Mouse (Mus musculus): Measurements from ENCODE around the gene Wnt3a. TPM values are rescaled to one million over a fixed set of nuclear protein-coding genes. Genes with fewer than 3 reads are reported as not detected.
A peak's percentile ranks its signal among the peaks of the same experiment; 100 is the strongest.
"Not testable (repeated sequence)": the region's sequence is repeated elsewhere in the genome, so short reads cannot be mapped to it uniquely, and the experiment has no call there.

Gene Wnt3a
- total RNA-seq, 1 experiment from 2014 or later, result not detected

GRCm38 (mm10) chr11:59232797-59233196, 57.8 kb downstream of the Wnt3a start:
- ATAC-seq (replicated peaks in 1 of 2; ENCODE audit: insufficient read depth in 1 of 2, low FRiP score in 2 of 2, low TSS enrichment in 1 of 2, low read depth in 1 of 2, poor library complexity in 2 of 2, severe bottlenecking in 2 of 2), result no peak

DNA sequence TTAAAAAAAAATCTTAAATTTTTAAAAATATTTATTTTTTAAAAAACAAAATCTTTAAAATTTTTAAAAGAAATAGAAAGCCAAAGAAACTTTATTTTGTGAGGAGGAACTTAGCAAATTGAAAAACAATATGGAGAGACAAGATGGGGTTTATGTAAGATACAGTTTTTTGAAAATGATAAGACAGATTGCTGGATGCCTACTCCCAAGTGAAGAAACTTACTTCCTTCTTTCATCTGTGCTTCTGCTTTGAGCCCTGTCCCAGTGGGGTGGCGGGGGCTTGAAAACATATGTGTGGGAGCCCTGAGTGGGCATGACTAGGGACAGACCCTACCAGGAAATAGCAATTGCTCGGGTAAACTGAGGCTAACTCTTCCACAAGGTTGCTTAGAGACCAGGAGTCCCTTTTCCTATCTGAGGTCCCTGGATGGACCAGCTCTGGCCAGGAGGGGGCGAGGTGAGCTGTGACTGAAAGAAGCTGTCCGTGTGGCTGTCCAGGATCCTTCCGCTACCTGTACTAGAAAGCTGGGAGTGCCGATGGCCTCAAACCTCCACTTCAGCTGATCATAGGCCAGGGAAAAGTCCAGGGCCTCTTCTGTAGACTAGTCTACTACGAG, 60.3 kb downstream of the Wnt3a start:
- ATAC-seq (replicated peaks in 1 of 2; ENCODE audit: insufficient read depth in 1 of 2, low FRiP score in 2 of 2, low TSS enrichment in 1 of 2, low read depth in 1 of 2, poor library complexity in 2 of 2, severe bottlenecking in 2 of 2), result peak; percentile 20 to 47; a peak in 2 of 4 replicates

DNA sequence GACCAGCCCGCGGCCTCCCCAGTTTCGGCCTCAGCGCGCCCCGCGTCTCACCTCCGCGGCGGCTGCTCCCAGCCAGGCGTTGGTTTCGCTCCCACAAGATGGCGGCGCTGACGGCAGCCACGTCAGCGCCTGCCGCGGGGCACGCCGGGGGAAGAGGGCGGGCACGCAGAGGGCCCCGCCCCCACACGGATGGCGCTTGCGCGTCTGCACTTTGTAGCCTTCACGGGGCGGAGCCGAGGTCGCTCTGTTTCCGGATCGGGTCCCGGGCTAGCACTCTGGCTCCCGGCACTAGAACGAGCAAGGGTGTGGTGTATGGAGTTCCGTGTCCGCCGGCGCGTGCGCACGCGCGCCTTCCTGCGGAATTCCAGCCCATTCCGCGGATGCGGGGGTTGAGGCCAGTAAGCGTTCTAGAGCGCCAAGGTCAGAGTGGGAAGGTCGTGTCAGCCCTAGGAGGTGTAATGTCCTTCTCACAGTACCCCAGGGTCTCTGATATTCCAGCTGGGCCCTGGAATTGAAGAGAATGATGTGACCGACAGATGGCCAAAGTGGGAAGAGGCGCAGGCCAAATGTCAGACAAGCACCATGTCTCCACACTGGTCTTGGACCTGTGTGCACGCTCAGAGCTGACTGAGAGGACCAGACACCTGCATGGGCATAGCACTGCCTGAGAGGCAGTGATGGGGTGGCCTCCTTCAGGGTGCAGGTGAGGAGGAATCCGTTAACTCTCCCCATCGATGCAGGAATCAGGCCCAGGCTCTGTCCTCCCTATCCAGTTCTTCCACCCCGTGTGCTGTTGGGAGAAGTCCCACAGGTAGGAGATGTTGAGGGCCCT, 62.2 kb downstream of the Wnt3a start, which contains the start of gene Arf1:
Gene Arf1, minus strand, starts transcription at position 149 of the 832 bp plus-strand sequence.
- peak; percentile 83 to 87 for ATAC-seq (replicated peaks in 1 of 2; ENCODE audit: insufficient read depth in 1 of 2, low FRiP score in 2 of 2, low TSS enrichment in 1 of 2, low read depth in 1 of 2, poor library complexity in 2 of 2, severe bottlenecking in 2 of 2)

DNA sequence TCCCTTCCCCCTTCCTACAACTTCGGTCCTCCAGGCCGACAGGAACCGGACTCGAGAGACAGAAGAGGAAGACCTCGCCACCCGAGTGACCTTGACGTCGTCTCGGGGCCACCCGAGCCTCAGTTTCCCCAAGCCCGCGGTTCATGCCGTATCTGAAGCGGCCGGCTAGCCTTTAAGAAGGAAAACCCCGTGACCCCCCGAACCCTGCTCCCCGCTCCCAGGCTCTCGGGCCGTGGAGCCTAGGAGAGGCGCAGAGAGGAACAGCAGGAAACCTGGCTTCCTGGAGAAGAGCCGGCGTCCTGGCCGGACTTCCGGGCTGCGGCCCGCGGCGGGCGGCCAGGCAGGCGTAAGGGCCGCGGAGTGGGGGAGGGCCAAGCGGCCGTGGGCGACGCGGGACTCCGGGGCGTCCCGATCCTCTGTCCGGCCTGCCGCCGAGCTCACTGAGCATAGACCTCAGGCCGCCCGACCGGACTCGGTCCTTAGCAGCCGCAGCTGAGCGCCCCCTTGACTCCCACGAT, 62.9 kb downstream of the Wnt3a start:
- ATAC-seq (replicated peaks in 1 of 2; ENCODE audit: insufficient read depth in 1 of 2, low FRiP score in 2 of 2, low TSS enrichment in 1 of 2, low read depth in 1 of 2, poor library complexity in 2 of 2, severe bottlenecking in 2 of 2), result peak in 1 of 2 experiments; percentile 4; a peak in 1 of 4 replicates

DNA sequence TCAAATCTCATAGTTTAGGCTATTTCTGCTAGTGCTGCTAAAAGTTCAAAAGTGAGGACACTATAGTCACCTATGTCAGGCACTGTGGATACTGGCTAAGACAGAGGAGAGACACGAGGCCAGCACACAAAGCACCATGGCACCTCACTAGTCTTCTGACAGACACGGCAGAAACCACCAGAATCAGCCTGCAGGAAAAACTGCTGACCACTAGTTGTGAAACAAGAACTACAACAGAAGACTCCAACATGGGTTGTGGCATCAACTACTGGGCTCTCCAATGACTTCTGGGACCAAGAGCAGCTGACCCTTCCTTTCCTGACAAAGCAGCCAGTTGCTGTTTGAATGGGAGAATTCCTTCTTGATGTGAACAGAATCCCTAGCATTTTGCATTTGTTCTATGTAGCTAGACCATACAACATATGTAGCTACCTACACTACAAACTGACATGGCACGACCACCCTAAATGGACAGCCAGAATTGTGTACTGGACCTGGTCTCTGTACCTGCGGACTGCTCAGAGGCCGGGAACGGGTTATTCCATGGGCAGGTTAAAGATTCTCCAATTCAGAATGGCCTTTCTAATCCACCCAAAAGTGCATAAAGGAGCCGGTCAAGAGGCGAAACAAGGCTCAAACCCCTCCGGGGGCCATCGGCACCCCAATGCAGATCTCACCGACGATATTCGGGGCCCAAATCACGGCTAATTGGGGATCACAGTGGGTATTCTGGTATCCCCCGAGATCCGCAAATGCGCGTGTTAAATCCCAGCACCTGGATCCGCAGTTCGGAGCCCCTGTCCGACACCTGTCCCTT, 63.6 kb downstream of the Wnt3a start:
- no peak; a peak in 1 of 4 replicates for ATAC-seq (replicated peaks in 1 of 2; ENCODE audit: insufficient read depth in 1 of 2, low FRiP score in 2 of 2, low TSS enrichment in 1 of 2, low read depth in 1 of 2, poor library complexity in 2 of 2, severe bottlenecking in 2 of 2)

DNA sequence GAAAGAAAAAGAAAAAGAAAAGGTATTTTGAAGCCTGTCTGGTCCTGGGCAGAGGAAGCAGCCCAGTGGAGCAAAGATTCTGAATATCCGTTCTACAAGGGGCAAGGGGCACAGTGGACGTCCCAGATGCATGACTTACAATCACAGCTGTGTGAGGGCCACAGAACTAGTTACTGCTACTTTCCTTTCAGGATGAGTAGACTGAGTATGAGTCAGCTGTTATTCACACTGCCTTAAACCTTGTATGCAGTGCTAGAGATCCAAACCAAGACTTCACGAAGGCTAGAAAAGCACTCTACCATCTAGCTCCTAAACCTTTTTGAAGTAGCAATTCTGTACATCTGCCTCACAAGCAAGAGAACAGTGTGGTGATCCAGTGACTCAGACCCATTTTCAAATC, 64.3 kb downstream of the Wnt3a start:
- ATAC-seq (replicated peaks in 1 of 2; ENCODE audit: insufficient read depth in 1 of 2, low FRiP score in 2 of 2, low TSS enrichment in 1 of 2, low read depth in 1 of 2, poor library complexity in 2 of 2, severe bottlenecking in 2 of 2), result no peak

DNA sequence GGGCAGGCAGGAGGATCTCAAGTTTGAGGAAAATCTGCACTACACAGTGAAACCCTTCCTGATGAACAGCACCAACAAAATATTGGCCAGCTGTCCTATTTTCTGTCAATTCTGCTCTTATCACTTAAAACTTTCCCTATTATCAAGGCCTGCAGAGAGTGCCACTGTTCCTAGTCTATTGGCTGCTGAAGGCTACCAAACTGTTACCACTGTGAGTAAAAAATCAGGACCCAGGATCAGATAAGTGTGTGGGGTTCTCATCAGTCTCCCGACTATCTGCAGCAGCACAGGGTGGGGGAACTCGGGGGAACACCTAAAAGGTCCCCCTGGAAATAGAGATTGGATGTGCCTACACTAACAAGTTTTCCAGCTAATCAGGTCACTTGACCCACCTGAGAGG, 65.4 kb downstream of the Wnt3a start:
- no peak for ATAC-seq (replicated peaks in 1 of 2; ENCODE audit: insufficient read depth in 1 of 2, low FRiP score in 2 of 2, low TSS enrichment in 1 of 2, low read depth in 1 of 2, poor library complexity in 2 of 2, severe bottlenecking in 2 of 2)

DNA sequence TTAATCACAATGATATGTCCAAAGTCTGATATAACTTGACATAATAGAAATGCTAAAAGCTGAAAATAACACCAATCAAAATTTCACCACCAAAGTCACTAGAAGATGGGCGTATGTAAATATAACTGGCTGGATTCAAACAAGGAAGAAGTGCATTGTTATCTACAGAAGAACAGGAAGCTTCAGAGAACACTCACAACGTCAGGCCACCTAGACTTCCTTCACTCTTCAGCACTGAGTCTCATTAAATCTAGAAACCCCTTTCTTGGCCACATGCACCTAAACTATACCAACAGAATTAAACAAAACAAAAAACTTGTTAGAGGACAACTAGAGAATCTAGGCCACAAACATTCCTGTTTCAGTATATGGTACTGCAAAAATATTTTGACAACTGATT, 66.1 kb downstream of the Wnt3a start:
- ATAC-seq (replicated peaks in 1 of 2; ENCODE audit: insufficient read depth in 1 of 2, low FRiP score in 2 of 2, low TSS enrichment in 1 of 2, low read depth in 1 of 2, poor library complexity in 2 of 2, severe bottlenecking in 2 of 2), result no peak

GRCm38 (mm10) chr11:59224025-59224424, 66.5 kb downstream of the Wnt3a start:
- ATAC-seq (replicated peaks in 1 of 2; ENCODE audit: insufficient read depth in 1 of 2, low FRiP score in 2 of 2, low TSS enrichment in 1 of 2, low read depth in 1 of 2, poor library complexity in 2 of 2, severe bottlenecking in 2 of 2), result no peak

GRCm38 (mm10) chr11:59222306-59222705, 68.2 kb downstream of the Wnt3a start:
- no peak for ATAC-seq (replicated peaks in 1 of 2; ENCODE audit: insufficient read depth in 1 of 2, low FRiP score in 2 of 2, low TSS enrichment in 1 of 2, low read depth in 1 of 2, poor library complexity in 2 of 2, severe bottlenecking in 2 of 2)

GRCm38 (mm10) chr11:59221604-59222003, 68.9 kb downstream of the Wnt3a start:
- peak; percentile 22 to 63; a peak in 2 of 4 replicates for ATAC-seq (replicated peaks in 1 of 2; ENCODE audit: insufficient read depth in 1 of 2, low FRiP score in 2 of 2, low TSS enrichment in 1 of 2, low read depth in 1 of 2, poor library complexity in 2 of 2, severe bottlenecking in 2 of 2)

DNA sequence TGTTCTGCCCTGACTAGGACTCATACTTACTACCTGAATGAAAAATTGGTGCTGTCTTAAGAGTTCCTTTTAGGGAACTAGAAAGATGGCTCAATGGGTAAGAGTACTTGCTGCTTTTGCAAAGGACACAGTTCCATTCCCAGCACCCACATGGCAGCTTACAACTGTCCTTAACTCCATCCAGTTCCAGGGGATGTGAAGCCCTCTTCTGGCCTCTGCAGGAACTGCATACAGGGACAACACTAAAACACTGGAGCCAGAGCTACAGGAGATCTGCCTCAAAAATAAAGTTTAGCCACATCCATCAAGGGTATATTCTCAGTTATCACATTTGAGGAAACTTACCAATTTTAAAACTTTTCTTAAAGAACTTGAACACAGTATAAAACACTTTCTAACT, 71.5 kb downstream of the Wnt3a start:
- ATAC-seq (replicated peaks in 1 of 2; ENCODE audit: insufficient read depth in 1 of 2, low FRiP score in 2 of 2, low TSS enrichment in 1 of 2, low read depth in 1 of 2, poor library complexity in 2 of 2, severe bottlenecking in 2 of 2), result no peak

- ATAC-seq (replicated peaks in 1 of 2; ENCODE audit: insufficient read depth in 1 of 2, low FRiP score in 2 of 2, low TSS enrichment in 1 of 2, low read depth in 1 of 2, poor library complexity in 2 of 2, severe bottlenecking in 2 of 2), result no peak
These were observed 72.1 kb downstream of the Wnt3a start for GRCm38 (mm10) chr11:59218389-59218998.

GRCm38 (mm10) chr11:59216955-59217354, 73.6 kb downstream of the Wnt3a start:
- no peak for ATAC-seq (replicated peaks in 1 of 2; ENCODE audit: insufficient read depth in 1 of 2, low FRiP score in 2 of 2, low TSS enrichment in 1 of 2, low read depth in 1 of 2, poor library complexity in 2 of 2, severe bottlenecking in 2 of 2)

DNA sequence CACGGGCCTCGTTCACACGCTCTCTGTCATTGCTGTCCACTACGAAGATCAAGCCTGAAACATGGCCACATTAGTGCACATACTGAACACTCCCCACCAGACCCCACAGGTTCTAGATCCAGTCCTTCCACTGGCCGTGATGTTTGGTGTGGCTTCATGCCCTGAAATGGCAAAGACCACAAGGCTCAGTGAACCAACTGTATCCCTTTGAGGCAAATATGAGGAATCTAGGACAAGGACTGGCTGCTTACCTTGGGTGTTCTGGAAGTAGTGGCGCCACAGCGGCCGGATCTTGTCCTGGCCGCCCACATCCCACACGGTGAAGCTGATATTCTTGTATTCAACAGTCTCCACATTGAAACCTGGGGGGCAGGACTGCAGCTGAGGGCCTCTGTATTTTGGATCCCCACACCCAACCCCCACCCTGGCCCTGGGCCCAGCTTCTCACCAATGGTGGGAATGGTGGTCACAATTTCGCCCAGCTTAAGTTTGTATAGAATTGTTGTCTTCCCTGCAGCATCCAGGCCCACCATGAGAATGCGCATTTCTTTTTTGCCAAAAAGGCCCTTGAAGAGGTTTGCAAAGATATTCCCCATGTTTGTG, 77.6 kb downstream of the Wnt3a start:
- ATAC-seq (replicated peaks in 1 of 2; ENCODE audit: insufficient read depth in 1 of 2, low FRiP score in 2 of 2, low TSS enrichment in 1 of 2, low read depth in 1 of 2, poor library complexity in 2 of 2, severe bottlenecking in 2 of 2), result no peak

- ATAC-seq (replicated peaks in 1 of 2; ENCODE audit: insufficient read depth in 1 of 2, low FRiP score in 2 of 2, low TSS enrichment in 1 of 2, low read depth in 1 of 2, poor library complexity in 2 of 2, severe bottlenecking in 2 of 2), result peak; percentile 54 to 65
These were observed 78.2 kb downstream of the Wnt3a start for GRCm38 (mm10) chr11:59212320-59212719.

GRCm38 (mm10) chr11:59211561-59211960, 79.0 kb downstream of the Wnt3a start:
- not testable (repeated sequence) for ATAC-seq (replicated peaks in 1 of 2; ENCODE audit: insufficient read depth in 1 of 2, low FRiP score in 2 of 2, low TSS enrichment in 1 of 2, low read depth in 1 of 2, poor library complexity in 2 of 2, severe bottlenecking in 2 of 2)
